Mouse (Mus musculus) cerebellum, postnatal 4 days (tissue): ENCODE measurements around the gene Ahcy.
"Not testable (repeated sequence)": the region's sequence is repeated elsewhere in the genome, so short reads cannot be mapped to it uniquely, and the experiment has no call there.

Source experiments
- DNase-seq, 2 experiments: peaks; one replicate each; pipeline ENCODE4 v3.0.0; 2022; ENCODE audit warnings: low spot score in 2 of 2, mixed read lengths in 1 of 2

Ahcy gene

GRCm38 (mm10) chr2:155073978-155074765, at the start of gene Ahcy:
Gene Ahcy, minus strand, starts transcription at chr2:155074497.
- peak; percentile 74 to 90 for DNase-seq

GRCm38 (mm10) chr2:155115216-155115830, 41.0 kb upstream of the Ahcy start:
- no peak for DNase-seq

DNA sequence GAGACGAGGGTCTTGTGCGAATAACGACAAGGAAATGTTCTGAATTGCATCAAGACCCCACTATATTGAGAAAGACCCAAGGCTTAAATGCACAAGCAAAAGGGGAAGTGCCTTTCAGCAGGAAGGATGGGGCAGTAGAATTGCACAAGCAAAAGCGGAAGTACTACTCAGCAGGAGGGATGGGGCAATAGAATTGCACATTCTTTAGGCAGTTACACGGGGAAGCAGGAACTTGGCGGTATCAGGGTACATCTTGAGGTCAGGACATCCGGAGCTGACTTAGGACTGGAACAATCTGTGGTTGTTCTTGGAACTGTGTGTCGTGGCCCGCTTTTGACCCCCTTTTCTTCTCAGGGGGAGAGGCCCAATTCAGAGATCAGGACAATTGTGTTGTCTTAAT, 33.0 kb upstream of the Ahcy start:
- not testable (repeated sequence) for DNase-seq

DNA sequence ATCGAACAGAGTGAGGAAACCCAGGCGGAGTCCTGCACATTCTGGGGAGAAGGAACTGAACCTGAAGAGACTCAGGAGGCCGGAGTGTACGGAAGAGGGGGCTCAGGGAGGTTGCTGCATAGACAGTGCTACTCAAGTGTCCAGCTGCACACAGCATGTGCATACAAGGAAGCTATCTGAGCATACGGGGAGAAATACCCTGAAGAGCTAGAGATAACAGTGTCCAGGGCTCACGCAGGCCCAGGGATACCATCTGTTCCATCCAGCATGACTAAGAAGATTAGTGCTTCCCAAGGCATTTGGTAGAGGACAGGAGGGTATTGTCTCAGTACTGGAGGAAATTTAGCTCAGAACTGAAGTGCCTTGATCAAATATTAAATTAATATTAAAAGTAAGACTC, 29.3 kb upstream of the Ahcy start:
- peak in 1 of 2 experiments; percentile 2 for DNase-seq

GRCm38 (mm10) chr2:155101761-155102181, 27.5 kb upstream of the Ahcy start:
- no peak for DNase-seq

- no peak for DNase-seq
These were observed 26.5 kb upstream of the Ahcy start for GRCm38 (mm10) chr2:155100796-155101259.

DNA sequence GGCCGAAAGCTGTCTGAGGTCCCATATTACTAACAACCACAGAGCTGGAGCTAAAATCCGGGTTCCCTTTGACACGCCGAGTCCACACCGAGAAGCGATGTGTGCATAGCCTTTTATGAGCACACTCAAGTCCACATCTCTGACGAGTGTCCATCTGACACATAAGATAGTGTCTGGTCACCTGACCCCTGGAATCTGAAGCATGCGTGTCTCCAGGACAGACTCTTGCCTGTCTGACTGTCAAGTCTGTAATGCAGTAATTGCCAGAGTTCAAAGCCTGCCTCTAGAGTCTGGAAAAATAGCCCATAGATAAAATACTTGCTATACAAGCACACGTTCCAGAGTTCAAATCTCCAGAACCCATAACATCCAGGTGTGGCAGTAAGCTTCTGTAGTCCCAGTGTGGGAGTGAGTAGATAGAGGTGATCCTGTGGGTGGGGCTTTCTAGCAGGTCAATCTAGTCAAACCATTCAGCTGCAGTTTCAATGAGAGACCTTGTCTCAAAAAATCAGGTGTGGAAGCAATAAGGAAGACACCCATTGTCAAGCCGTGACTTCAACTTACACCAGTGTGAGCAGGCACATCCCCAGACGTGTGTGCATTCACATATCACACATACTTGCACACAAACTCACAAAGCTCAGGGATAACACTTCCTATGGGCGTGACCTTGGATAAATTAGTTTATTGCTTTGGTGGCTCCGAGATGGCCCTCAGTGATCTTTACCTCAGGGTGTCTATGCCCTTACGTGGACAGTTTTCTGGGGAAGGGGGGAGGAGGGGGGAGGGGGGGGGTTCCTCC, 25.9 kb upstream of the Ahcy start:
- DNase-seq, result no peak

GRCm38 (mm10) chr2:155099421-155099820, 25.1 kb upstream of the Ahcy start:
- no peak for DNase-seq

GRCm38 (mm10) chr2:155098720-155099380, 24.6 kb upstream of the Ahcy start:
- DNase-seq, result no peak

DNA sequence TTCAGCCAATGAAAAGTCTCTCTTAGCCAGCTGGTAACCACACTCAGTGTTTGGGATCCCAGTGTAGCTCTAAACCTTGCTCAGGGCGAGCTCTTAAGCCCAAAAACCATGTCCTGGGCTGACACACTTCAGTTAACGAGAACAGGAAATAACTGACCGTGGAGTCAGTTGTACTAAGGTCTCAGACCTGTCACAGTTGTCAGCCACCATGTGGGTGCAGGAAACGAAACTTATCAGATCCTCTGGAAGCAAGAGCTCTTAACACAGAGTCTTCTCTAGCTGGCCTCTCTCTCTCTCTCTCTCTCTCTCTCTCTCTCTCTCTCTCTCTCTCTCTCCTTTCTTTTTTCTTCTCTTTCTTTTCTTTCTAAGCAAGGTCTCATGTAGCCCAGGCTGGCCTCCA, 19.1 kb upstream of the Ahcy start:
- DNase-seq, result no peak

DNA sequence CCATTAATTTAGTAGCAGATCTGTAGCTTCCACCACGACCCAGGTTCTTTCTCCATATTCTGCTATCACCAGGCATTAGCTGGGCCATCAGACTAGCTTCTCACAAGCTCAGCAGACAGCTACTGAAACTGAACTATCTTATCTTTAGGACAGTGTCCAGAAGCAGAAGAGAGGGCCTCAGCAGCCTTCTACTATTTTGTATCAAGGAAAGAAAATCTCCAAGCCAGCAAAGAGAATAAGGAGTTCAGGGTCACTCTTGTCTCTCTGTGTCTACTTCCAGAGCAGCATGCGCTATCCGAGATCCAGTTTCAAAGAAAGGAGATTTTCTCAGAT, 17.4 kb upstream of the Ahcy start:
- DNase-seq, result no peak

- no peak for DNase-seq
These were observed 16.8 kb upstream of the Ahcy start for GRCm38 (mm10) chr2:155090909-155091742.

DNA sequence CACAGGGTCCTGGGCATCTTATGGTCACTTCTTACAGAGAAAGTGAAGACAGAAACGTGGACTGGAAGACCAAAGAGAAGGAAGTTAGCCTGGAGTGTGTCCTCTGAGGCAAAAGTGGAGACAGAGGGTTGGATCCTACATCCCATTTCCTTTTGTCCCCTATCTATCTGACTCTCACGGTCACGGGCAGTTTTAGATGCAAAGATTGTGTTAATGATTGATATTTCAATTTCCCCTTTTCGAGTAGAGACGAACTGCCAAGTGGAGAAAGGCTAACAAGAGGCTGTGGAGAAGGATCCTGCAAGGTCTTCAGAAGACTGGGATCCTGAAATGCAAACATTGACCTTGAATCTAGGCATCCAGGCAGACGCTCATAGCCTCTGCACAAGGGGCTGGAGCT, 14.0 kb upstream of the Ahcy start:
- DNase-seq, result no peak

DNA sequence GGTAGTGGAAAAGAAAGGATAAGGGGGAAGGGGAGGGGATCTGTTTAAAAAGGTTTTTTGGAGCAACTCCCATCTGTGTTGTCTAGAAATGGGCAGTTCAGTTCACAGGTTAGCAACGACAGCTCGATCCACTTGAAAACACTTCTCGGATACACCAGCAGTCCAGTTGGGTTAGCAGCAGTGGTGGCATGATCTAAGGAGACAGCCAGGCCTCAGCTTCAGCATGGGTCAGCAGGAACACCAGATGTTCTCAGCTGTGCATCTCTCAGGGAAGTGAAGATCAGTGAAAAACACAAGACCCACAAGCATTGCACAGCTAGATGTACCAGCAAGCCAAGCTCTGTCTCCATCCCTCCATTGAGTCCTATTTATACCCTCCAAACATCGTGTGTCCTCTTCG, 12.0 kb upstream of the Ahcy start:
- no peak for DNase-seq

- no peak for DNase-seq
These were observed 10.2 kb upstream of the Ahcy start for GRCm38 (mm10) chr2:155084546-155084945.

DNA sequence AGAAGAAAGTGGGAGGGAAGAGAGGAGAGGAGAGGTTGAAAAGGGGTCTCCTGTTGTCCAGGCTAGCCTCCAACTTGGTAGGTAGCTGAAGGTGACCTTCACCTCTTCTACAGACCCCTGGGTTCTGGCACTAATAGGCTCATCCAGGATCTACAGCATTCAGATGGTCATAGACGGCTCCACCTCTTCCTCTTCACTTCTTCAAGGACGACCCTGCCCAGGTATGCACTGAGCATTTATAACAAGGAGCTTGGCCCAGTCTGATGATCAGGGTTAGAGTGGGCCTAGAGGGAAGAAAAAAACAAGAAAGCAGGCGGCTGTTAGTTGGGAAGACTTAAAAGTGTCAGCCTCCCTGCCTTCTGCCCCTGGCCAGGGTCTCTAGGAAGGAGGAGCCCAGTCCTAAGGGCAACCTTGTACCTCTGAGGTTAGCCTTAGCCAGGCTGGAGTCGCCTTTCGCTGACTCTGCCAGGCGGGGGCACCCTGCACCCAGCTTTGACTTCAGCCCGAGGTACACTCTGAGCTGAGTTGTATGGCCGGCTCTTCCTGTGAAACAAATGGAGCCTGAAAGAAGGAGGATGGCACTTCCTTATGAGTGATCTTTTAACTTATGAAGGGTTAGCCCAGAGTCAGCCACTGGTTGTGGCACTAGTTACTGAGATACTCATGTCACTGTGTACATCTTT, 8.0 kb upstream of the Ahcy start:
- peak; percentile 58 to 61 for DNase-seq

DNA sequence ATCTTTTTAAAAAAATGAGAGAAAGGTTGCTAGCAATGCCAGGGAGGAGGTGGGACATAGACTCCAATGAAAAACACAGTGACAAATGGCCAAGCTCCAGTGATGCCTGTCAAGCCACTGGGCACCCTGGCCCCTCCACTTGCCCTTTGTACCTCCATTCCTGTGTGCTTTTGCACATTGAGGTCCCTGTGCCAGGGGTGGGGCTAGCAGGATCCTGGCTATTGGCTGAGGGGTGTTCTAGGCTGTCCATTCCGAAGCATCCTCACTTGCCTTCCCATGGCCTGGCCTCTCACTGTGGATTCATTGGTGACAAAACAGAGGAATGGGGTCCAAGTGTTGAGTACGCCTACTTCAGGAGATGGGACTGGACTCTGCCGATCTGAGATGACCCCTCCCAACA, 6.8 kb upstream of the Ahcy start:
- no peak for DNase-seq

DNA sequence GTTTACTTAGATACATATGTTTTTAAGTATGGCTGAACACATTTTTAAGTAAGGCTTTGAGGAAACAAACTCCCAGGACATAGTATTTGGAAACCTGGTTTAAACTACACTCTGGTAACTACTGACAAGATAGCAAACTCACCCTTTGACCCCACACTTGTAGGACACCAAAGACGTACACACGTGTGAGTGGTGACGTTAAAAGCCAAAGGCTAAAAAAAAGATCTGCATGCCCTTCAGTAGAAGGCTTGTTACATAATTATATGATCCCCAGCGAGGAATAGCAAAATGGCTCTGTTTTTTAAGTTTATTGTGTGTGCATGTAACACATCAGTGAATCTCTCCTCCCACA, 5.9 kb upstream of the Ahcy start:
- no peak for DNase-seq

DNA sequence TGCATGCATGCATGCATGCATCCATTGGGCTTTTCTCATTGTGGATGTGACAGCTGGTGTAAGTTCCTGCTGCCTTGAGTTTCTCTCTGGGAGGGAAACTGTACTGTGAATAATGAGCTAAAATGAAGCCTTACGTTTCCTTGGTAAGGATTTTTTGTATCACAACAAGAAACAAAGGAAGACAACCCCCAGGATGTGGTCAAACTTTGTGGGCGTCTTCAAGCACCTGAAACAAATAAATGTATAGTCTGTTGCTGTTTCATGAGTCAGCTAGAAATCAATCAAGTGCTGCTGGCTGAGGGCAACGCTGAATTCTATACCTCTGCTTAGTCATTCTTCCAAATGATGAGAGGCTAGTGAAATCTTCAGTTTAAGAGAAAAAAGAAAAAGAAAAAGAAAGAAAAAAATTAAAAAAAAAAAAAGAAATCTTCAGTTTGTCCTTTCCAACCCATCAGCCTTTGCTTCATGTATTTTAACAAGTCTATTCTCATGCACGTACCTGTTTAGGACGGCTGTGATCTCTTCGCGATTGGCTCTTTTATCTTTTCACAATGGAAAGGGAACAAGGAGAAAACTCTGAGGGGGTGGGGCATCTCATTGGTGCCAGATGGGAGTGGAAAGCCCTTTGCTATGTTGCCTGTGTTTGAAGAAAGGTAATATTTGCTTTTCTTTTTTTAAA, 5.3 kb upstream of the Ahcy start:
- no peak for DNase-seq

GRCm38 (mm10) chr2:155075649-155076048, 1.4 kb upstream of the Ahcy start:
- DNase-seq, result no peak
